Mouse (Mus musculus) forebrain, embryonic 10.5 days (tissue): Measurements from ENCODE around the gene Olfr417. TPM values are rescaled to one million over a fixed set of nuclear protein-coding genes. Genes with fewer than 3 reads are reported as not detected.
"Not testable (repeated sequence)": the region's sequence is repeated elsewhere in the genome, so short reads cannot be mapped to it uniquely, and the experiment has no call there.

ENCODE experiments used
- DNase-seq: peaks from one replicate; pipeline ENCODE4 v3.0.0-alpha.2; 2017; ENCODE audit warnings: low spot score; ENCODE audit errors: extremely low spot score
- H3K27ac ChIP-seq: fragments of 300-500 bp; sonication (generic); 2 replicates; pipeline ENCODE4 v1.5.1; 2016; ENCODE audit warnings: mild to moderate bottlenecking
- H3K27me3 ChIP-seq: fragments of 300-500 bp; sonication (generic); 2 replicates; pipeline ENCODE4 v1.6.1; 2016; ENCODE audit warnings: mild to moderate bottlenecking; ENCODE audit not compliant: poor library complexity, severe bottlenecking
- H3K36me3 ChIP-seq: fragments of 300-500 bp; sonication (generic); replicated peaks from 2 replicates; pipeline ENCODE4 v1.6.1; 2016; ENCODE audit warnings: mild to moderate bottlenecking, moderate library complexity
- H3K4me1 ChIP-seq: fragments of 300-500 bp; sonication (generic); 2 replicates; pipeline ENCODE4 v1.6.1; 2016
- H3K4me3 ChIP-seq: fragments of 300-500 bp; sonication (generic); 2 replicates; pipeline ENCODE4 v1.5.1; 2016; ENCODE audit warnings: mild to moderate bottlenecking, moderate library complexity
- H3K9me3 ChIP-seq: fragments of 300-500 bp; sonication (generic); 2 replicates; pipeline ENCODE4 v1.6.1; 2016; ENCODE audit warnings: mild to moderate bottlenecking, moderate library complexity
- WGBS: fragments of 180-500 bp; shearing (Covaris S2); methylation state at CpG from one replicate; pipeline ENCODE4 v1.1.7; 2016; 5-methylcytosine and 5-hydroxymethylcytosine counted together
- polyA plus RNA-seq: library from polyadenylated mRNA; unstranded; fragments of >200 nt; fragmentation: Nextera tagmentation; extraction: Ambion mirVana; gene quantifications from 2 replicates; pipeline ENCODE4 v1.2.1, GENCODE M21; 2016

The Olfr417 gene
- polyA plus RNA-seq, result not detected in 2 replicates

DNA sequence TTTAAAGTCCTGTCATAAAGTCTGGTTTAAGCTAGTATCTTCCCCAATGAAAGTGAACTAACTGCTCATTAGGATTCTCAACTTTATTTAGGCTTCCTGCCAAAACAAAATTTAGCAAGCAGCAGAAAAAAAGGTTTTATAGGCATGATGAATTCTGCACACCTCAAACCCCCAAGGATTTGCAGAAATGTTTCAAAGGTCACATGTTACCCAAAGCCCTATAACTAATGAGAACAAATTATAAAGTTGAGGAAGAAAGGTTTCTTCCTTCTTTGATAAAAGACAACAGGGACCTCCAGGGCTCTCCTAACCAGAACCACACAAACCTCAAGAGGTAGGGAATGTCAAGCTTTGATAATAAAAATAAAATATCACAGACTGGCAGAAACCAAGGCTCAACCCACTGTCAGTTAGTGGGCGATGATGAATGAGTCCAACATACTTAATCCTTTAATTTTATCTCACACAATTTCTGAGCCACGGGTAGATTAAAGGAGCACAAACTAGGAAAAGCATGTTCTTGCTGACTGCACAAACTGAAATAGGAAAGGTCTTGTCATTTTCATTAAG, at the start of gene Olfr417:
Olfr417 (plus strand) TSS at position 241 of the 570 bp plus-strand sequence.
- Histone ChIP-seq H3K36me3 (no peaks in the 10 kb centered on the region), H3K9me3 (no peaks in the 10 kb centered on the region), H3K4me3 (no peak within 1 kb of the TSS), H3K27me3 (no peaks in the 10 kb centered on the region), H3K27ac (no peak within 1 kb of the TSS), H3K4me1 (no peaks in the 10 kb centered on the region)
- no peak for DNase-seq
- WGBS, result 71% methylated on average over 2 of the region's 2 CpGs

DNA sequence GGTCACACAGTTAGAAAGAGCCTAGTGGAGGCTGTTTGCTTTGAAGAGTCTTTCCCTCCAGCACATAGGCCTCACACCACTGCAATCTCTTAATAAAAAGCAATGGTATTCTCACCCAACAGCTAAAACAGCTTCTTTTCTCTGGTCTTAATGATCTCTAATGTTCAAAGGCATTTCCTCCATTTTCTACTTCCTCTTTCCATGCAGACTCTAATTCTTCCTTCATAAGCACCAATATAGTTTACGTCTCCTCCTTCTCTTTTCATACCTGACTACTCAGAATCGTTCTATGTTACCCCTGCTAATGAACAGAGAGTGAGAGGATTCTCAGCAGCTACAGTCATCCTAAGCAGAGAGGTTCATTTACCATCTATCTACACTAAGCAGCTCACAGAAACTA, 47.6 kb upstream of the Olfr417 start:
- 89% methylated on average over 2 of the region's 2 CpGs for WGBS
- Histone ChIP-seq H3K36me3 (no peaks in the 10 kb centered on the region), H3K4me3 (no peak overlapping the region), H3K4me1 (no peaks in the 10 kb centered on the region), H3K27me3 (no peaks in the 10 kb centered on the region), H3K27ac (no peak overlapping the region), H3K9me3 (no peaks in the 10 kb centered on the region)
- DNase-seq, result no peak

DNA sequence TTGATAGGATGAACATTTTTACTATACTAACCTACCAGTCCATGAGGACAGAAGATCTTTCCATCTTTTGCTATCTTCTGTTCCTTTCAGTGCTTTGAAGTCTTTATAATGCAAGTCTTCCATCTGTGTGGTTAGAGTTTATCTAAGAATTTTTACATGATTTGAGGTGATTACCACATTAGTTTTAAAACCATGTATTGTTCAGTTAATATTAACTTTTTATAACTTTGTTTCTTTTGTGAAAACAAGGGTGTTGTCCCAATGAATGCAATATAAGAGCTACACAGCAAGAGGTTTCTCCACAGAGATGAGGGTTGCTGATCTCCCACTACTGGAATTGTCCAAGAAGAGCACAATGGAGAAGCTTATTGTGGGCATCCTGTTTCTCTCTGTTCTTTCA, 34.7 kb upstream of the Olfr417 start, which contains the start of gene Mptx1:
Mptx1 (plus strand) TSS at position 301 of the 400 bp plus-strand sequence.
- H3K27ac ChIP-seq, result no peak within 1 kb of the TSS
- H3K4me3 ChIP-seq, result no peak within 1 kb of the TSS
- DNase-seq, result no peak
- H3K4me1 ChIP-seq, result no peaks in the 10 kb centered on the region
- no peaks in the 10 kb centered on the region for H3K9me3 ChIP-seq
- no peaks in the 10 kb centered on the region for H3K36me3 ChIP-seq
- no peaks in the 10 kb centered on the region for H3K27me3 ChIP-seq

DNA sequence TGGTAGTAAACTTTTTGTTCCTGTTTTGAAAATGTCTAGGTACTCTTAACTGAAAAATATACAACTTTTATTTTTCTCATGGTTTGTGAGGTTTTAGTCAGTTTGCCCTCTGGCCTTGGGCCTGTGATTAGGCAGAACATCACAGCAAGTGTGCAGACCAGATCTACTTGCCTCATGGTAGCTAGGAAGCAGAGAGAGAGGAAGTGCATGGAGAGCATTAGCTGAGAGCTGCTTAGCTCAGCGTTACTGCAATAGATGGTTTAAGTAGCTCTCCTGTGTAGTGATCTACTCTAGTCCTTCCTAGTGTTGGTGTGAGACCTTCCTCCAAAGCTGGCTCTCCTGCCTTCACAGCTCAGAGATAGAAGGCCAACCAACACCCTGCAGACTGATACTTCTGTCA, 11.3 kb upstream of the Olfr417 start:
- not testable (repeated sequence) for DNase-seq, H3K27ac ChIP-seq, H3K4me1 ChIP-seq, H3K27me3 ChIP-seq, H3K36me3 ChIP-seq, H3K4me3 ChIP-seq, H3K9me3 ChIP-seq
- 69% methylated on average over 1 of the region's 1 CpGs for WGBS

DNA sequence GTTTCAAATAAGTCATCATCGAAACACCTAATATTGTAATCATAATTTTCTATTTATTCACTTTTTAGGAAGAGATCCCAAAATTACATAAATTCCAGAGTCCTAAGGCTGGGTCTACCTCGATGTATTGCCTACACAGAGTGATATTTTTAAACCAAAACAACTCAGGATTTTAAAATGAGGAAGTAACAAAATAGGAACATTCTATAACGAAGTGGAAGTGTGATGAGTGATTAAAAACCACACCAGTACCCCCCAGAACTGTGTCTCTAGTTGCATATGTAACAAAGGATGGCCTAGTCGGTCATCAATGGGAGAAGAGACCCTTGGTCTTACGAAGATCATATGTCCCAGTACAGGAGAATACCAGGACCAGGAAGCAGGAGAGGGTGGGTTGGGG, 10.3 kb upstream of the Olfr417 start:
- no peak for DNase-seq
- Histone ChIP-seq H3K4me1 (no peaks in the 10 kb centered on the region), H3K36me3 (no peaks in the 10 kb centered on the region), H3K27ac (no peak overlapping the region), H3K4me3 (no peak overlapping the region), H3K9me3 (no peaks in the 10 kb centered on the region), H3K27me3 (no peaks in the 10 kb centered on the region)
- 81% methylated on average over 5 of the region's 5 CpGs for WGBS

DNA sequence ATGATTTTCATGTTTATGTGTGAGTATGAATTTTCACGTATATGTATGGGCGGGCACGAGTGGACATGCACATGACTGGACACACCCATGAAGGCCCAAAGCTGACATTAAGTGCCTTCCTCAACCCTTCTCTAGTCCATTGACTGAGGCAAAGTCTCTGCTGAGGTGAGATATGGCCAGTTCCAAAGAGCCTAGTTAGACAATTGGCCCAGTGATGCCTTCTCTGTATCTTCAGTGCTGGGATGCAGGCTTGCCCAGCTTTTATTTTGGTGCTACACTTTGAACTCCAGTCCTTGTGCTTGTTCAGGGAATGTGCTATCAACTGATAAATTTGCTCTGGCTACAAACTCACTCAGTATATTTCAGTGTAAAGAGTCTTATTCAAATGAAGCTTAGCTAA, 8.9 kb downstream of the Olfr417 start:
- Histone ChIP-seq H3K4me1 (no peaks in the 10 kb centered on the region), H3K36me3 (no peaks in the 10 kb centered on the region), H3K27me3 (no peaks in the 10 kb centered on the region), H3K4me3 (no peak overlapping the region), H3K27ac (no peak overlapping the region), H3K9me3 (no peaks in the 10 kb centered on the region)
- no peak for DNase-seq
- WGBS, result 95% methylated on average over 3 of the region's 3 CpGs

DNA sequence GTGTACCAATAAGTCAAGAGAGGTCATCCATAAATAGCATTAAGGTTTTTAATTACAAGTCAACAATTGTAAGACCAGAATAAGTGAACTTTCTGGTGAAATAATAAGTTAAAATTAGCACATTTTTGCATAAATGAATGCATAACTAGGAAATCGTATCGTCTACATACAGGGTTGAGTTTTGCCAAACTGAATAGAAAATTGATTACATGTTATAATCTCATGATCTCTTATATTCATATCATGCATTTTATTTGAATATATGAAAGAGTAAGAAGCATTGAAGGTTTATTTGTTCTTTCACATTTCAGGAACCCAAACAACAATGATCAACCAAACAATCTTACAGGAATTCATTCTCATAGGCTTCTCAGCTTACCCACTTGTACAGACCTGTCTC, 25.8 kb downstream of the Olfr417 start, which contains the start of gene Olfr248:
Olfr248 (plus strand) TSS at position 301 of the 400 bp plus-strand sequence.
- Histone ChIP-seq H3K4me3 (no peak within 1 kb of the TSS), H3K36me3 (no peaks in the 10 kb centered on the region), H3K27me3 (no peaks in the 10 kb centered on the region), H3K9me3 (no peaks in the 10 kb centered on the region), H3K4me1 (no peaks in the 10 kb centered on the region), H3K27ac (no peak within 1 kb of the TSS)
- WGBS, result 91% methylated on average over 2 of the region's 2 CpGs
- no peak for DNase-seq

DNA sequence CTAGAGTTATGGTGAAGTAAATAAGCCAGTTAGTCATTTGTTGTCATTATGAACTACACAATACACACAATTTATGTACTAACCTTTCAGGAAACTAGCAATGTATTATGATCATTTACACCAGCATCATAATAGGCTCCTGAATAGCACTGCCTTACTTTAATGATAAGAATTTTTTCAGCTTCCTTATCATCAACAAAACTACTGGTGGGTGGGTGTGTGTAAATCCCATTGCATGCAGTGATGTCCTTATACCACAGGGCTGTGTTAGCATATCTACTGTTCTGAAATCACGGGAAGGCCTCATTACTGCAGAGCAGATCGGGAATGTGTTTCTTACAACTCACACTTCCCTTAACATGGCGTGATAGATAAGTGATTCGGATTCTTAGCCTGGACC, 58.0 kb downstream of the Olfr417 start:
- Histone ChIP-seq H3K9me3 (no peaks in the 10 kb centered on the region), H3K36me3 (no peaks in the 10 kb centered on the region), H3K27ac (no peak overlapping the region), H3K4me1 (no peaks in the 10 kb centered on the region), H3K27me3 (no peaks in the 10 kb centered on the region), H3K4me3 (no peak overlapping the region)
- 92% methylated on average over 4 of the region's 4 CpGs for WGBS
- DNase-seq, result no peak

DNA sequence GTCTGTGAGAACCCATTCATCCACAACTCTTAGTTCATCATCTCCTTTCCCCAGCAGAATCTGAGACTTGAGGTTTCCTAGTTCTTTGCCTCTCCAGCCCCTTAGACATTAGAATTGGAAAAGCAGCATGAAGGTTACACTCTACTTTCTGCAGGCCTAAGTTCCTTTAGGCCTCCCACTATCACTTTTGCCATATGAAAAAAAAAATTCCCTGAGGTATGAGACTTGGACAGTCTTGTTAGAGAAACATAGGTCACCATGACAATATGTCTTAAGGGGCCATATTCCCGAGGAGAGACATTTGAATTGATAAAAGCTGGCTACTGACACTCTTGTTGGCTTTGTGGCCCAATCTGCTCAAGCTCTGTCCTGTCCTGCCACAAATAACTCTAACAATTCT, 58.8 kb downstream of the Olfr417 start, which contains the start of gene Olfr414:
Olfr414 (plus strand) TSS at position 301 of the 400 bp plus-strand sequence.
- no peak for DNase-seq
- no peaks in the 10 kb centered on the region for H3K36me3 ChIP-seq
- no peaks in the 10 kb centered on the region for H3K4me1 ChIP-seq
- 79% methylated on average over 1 of the region's 1 CpGs for WGBS
- no peak within 1 kb of the TSS for H3K4me3 ChIP-seq
- H3K9me3 ChIP-seq, result no peaks in the 10 kb centered on the region
- no peaks in the 10 kb centered on the region for H3K27me3 ChIP-seq
- H3K27ac ChIP-seq, result no peak within 1 kb of the TSS

Other genes with a start within 250 kb of the Olfr417 start
- gene Olfr231, start 244.0 kb upstream of the Olfr417 start, polyA plus RNA-seq, result not detected in 2 replicates
- gene Olfr424, start 233.6 kb upstream of the Olfr417 start, polyA plus RNA-seq, result not detected in 2 replicates
- gene Olfr420, start 209.5 kb upstream of the Olfr417 start, polyA plus RNA-seq, result not detected in 2 replicates
- 1.8 and 2.7 TPM in 2 replicates for gene Spta1, start 192.3 kb upstream of the Olfr417 start, polyA plus RNA-seq
- gene Olfr419, start 113.1 kb upstream of the Olfr417 start, polyA plus RNA-seq, result not detected in 2 replicates
- not detected in 2 replicates for gene Mptx1, start 34.6 kb upstream of the Olfr417 start, polyA plus RNA-seq
- not detected in 2 replicates for gene Olfr248, start 25.9 kb downstream of the Olfr417 start, polyA plus RNA-seq
- not detected in 2 replicates for gene Olfr414, start 58.9 kb downstream of the Olfr417 start, polyA plus RNA-seq
- not detected in 2 replicates for gene Olfr220, start 77.0 kb downstream of the Olfr417 start, polyA plus RNA-seq
- gene Fmn2, start 136.7 kb downstream of the Olfr417 start, polyA plus RNA-seq, result 3.3 and 4.1 TPM in 2 replicates